Mouse (Mus musculus) A20 (cell line): ENCODE results near the gene Sh3glb2.

ENCODE experiments used
- DNase-seq: peaks from one replicate; pipeline ENCODE4 v3.0.0-alpha.2; 2011; ENCODE audit warnings: low read depth, low spot score

Gene Sh3glb2

GRCm38 (mm10) chr2:30358533-30359531, at the start of gene Sh3glb2:
TSS of gene Sh3glb2 (minus strand) at chr2:30359337.
- peak; percentile 88 for DNase-seq

DNA sequence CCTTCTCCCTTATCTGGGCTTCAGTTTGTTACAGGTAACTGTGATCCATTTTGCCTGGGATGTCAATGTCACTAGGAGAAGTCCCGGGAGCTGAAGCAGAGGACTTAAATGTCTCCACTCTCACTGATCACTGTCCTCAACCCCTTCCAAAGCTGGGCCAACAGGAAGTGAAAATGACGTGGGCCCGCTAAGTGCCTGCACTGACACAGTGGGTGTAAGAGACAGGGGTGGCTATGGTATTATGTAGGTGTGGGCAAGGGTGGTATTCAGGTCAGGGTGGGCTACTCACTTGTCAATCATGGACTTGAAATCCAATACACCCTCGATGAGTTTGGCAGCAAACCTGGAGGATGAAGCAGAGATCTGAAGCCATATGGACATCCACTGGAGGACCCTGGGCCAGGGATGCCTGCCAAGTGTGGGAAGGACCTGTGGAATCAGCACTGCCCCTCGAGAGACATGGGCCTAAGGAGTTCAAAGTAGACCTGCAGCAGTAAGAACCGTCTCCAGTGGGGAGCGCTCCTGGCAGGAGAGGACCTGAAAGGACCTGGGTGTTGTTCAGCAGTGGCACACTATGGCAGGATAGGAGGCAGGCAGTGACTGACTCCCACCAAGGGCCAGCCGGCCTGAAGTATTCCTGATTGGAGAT, 49.4 kb upstream of the Sh3glb2 start:
- peak; percentile 31 for DNase-seq

DNA sequence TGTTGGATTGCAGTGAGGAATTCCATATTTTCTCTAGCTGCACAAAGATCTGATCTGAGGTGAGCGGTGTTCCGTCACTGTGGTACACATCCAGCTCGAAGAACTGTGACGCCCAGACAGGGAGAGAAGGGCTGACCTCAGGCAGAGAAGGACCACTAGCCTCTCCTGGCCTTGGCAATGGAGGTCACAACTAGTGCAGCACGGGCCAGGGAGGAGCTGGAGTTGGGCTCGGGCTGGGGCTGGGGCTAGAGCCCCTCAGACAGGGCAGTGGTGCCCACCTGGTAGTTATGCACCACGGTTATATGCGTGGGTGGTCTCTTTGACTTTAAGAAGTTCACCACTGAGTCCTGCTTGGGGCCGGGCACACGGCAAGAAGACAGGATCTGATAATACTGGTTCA, 48.6 kb upstream of the Sh3glb2 start:
- no peak for DNase-seq

GRCm38 (mm10) chr2:30407221-30407620, 48.1 kb upstream of the Sh3glb2 start:
- no peak for DNase-seq

DNA sequence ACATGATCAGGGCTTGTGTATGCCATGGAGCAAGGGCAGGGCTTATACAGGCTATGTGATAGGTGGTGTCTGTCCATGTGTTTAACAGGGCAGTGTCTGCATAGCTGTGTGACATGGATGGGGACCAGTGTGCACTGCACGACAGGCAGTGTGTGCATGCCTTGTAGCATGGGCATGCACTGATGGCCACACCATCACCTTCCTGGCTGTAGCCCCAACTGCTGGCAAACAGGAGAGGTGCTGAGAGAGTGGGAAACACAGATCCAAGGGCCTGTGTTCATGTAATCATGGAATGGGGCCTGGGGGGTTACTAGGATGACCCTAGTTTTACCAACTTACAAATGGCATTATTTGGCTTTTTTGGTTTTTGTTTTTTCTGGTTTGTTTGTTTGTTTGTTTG, 44.7 kb upstream of the Sh3glb2 start:
- DNase-seq = no peak

DNA sequence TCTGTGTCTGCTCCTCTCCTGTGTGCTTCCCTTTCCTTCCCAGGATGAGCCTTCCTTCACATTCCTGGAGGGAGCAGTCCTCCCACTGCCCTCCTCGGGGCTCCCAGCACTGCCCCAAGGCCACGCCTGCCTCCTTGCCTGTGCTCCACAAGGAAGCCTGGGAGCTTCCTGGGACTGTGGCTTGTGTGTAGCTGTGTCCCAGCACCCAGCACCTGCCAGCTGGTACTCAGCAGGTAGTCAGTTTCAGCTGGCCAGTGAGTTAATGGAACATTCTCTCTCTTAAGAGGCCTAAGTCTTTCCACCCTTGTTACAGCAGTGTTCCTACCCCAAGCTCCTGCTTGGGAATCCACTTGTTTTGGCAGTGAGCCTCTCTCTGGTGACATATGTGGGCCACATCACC, 43.7 kb upstream of the Sh3glb2 start:
- no peak for DNase-seq

- no peak for DNase-seq
Observed at GRCm38 (mm10) chr2:30402351-30402826, 43.3 kb upstream of the Sh3glb2 start.

GRCm38 (mm10) chr2:30401581-30401980, 42.4 kb upstream of the Sh3glb2 start:
- no peak for DNase-seq

DNA sequence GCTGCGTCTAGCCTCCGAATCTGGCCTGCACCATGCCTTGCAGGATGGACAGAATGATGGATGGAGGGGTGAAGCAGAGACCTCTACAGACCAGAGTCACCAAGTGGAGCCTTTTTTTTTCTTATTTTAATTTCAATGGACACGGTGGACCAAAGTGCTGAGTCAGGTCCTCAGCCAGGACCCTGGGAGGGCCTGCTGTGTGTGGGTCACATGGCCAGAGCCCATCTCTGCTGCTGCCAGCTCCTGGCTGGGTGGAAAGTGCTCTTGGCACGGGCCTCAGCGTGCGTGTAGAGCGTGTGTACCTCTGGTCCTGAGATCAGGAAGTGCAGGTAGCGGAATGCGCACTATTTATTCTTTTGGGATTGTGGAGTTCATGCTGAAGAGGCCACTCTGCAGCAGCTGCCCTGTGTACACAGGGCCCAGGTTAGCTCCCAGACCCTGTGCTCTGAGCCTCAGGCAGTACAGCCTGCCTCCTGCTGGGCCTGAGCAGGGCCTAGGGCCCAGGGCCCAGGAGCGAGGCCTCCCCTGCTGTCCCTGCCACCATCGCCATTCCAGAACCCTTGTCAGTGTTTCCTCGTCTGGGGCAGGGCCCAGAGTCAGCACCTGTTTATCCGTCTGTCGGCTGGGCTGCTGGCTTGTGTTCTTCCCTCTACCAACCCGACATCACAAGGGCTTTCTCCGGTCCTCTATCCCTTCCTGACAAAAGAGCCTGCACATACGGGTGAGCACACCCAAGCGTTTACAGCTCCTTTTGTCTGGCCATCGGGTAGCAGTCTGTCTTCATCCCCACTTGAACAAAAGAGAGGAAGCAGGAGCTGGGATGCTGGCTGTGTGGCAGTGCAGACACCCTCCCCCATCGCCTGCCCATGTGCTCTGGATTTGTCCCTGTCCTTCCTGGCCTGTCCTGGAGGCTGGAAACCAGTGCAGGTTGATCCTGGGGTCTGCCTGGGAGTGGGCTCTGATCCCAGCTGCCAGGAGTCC, 40.3 kb upstream of the Sh3glb2 start:
- DNase-seq = no peak

DNA sequence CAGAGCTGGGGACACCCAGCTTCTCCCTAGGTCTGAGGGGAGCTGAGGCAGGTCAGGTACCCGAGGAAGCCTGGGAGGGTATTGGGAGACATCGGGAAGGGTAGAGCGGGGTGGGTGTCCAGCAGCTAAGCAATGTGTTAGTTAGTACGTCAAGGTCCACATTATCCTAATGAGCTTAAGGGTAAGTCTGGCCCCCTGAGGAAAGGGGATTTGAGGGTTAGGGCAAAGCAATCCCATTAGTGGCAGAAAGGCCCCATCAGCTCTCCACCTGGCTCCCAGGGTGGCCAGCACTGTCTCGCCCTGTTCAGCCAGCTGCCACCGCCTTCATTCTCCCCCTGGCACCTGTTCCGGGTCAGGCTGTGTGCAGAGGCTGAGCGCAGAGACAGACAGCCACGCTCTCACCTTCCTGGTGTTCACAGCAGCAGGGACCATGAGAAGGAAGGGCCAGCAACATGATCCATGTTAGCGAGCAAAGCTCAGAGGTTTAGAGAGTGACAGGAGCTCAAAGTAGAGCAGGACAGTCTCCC, 38.9 kb upstream of the Sh3glb2 start:
- DNase-seq = no peak

GRCm38 (mm10) chr2:30396246-30396645, 37.1 kb upstream of the Sh3glb2 start:
- no peak for DNase-seq

- no peak for DNase-seq
Observed at GRCm38 (mm10) chr2:30395757-30396156, 36.6 kb upstream of the Sh3glb2 start.

- DNase-seq = no peak
Observed at GRCm38 (mm10) chr2:30393370-30393656, 34.2 kb upstream of the Sh3glb2 start.

DNA sequence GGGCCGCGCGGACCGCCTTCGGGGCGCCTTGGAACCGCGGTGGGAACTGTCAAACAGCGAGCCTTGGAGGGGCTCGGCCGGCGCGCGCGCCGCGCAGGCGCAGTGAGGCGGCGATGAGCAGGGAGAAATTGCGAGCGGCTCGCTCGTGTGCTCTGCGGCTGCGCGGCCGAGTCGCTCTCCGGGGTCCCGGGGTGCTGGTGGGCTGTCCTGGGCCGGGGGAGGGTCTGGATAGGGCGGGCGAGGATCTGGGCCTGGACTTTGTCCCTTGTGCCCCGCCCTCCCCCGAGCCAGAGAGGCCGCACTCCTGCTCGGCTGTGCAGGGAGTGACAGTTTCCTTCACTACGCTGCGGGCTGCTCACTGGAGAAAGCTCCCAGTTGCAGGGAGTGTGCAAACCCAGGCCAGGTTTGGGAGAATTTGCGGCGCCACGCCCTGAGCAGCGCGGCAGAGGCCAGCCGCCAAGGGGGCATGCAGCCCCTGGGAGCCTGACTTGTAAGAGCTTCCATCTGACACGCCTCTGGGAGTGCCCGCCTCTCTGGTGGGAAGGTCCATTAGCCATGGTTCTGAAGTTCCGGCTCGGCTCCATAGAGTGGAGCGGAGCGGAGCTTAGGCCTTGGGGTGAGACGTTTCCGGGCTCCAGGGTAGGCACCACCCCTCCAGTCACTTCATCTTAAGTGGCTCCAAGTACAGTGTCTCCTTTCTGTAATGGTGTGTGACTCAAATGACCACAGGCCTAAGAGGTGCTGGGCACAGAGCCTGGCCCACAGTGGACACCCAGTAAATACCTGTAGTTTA, 33.6 kb upstream of the Sh3glb2 start:
- no peak for DNase-seq

DNA sequence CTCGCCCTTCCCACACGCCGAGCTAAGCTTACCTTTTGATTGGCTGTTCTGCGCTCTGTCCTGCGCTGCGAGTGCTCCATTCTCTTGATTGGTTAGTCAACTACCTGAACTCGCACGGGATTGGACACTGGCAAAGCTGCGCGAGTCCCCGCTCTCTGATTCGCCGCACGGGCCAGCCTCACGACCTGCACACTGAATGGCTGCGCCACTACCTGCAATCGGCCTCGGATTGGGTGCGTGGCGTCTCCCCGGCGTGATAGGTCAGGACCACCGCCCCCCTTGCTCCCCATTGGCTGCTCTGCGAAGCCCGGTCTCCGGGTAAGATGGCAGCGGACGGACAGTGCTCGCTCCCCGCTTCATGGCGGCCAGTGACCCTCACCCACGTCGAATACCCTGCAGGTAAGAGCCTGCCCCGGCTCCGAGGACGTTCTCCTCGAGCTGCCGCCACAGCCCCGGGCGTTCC, 33.0 kb upstream of the Sh3glb2 start, which contains the start of gene Dolpp1:
TSS of gene Dolpp1 (plus strand) at position 141 of the 463 bp plus-strand sequence.
- DNase-seq = peak; percentile 98

GRCm38 (mm10) chr2:30389000-30389399, 29.9 kb upstream of the Sh3glb2 start:
- DNase-seq = peak; percentile 23

GRCm38 (mm10) chr2:30386913-30387312, 27.8 kb upstream of the Sh3glb2 start:
- no peak for DNase-seq

DNA sequence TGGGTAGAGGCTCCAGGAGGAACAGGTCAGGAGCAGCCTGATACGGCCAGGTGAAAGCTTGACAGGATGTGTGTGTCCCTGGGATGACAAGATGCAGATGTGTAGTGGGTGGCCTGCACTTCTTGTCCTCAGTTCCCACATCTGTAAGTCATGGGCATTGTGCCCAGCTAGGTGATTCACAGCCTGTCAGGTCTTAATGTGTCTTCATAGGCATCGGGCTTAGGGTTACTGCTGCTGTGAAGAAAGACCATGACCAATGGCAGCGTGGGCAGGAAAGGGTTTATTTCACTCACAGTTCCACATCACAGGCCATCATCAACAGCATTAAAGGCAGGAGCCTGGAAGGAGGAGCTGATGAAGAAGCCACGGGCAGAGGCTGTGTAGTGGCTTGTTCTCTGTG, 26.5 kb upstream of the Sh3glb2 start:
- no peak for DNase-seq

DNA sequence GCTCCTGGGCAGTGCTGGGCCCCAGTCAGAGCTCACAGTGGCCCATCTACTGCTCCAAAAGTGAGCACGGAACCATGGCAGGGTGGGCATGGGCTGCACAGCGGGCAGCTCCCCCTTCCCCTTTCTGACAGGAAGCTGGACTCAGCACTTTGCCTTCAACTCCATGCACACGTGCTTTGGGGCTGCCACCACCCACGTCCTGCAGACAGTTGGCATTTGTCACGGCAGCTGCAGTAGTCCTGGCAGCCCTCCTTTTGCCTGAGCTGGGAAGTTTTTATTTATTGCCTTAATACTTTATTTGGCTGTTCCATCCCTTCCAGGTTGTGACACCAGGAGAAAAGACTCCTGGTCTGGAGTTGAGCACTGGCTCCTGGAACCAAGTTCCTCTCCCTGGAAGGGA, 25.7 kb upstream of the Sh3glb2 start:
- DNase-seq = no peak

DNA sequence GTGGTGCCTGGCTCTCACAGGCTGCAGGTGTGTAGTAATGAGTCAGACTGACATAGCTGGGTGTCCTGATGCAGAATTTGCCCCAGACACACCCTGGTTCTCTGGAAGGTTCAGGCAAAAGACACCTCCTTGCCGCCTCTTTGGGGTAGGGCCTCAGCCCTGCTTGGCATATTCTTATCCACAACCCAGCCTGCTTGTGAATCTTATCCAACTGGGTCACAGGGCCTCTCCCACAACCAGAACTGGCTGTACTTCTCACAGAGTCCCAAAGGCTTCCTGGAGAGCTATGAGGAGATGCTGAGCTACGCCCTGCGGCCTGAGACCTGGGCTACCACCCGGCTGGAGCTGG, 22.2 kb upstream of the Sh3glb2 start:
- no peak for DNase-seq
